Mouse (Mus musculus) heart, adult 2 months (tissue): ENCODE data around the gene Spaca7. TPM values are rescaled to one million over a fixed set of nuclear protein-coding genes. Genes with fewer than 3 reads are reported as not detected.
A peak's percentile ranks its signal among the peaks of the same experiment; 100 is the strongest.
"Not testable (repeated sequence)": the region's sequence is repeated elsewhere in the genome, so short reads cannot be mapped to it uniquely, and the experiment has no call there.

Source experiments
- DNase-seq, 2 experiments: peaks; one replicate each; pipeline ENCODE4 v3.0.0; 2021
- H3K27ac ChIP-seq: fragments of 200-600 bp; 2 replicates; pipeline ENCODE4 v1.8.1; 2022
- H3K27me3 ChIP-seq: fragments of 200-500 bp; 2 replicates; pipeline ENCODE4 v1.6.1; 2012; ENCODE audit warnings: mild to moderate bottlenecking, low read length, inconsistent platforms, mixed read lengths; ENCODE audit not compliant: control insufficient read depth, insufficient read depth
- H3K36me3 ChIP-seq: fragments of 200-500 bp; 2 replicates; pipeline ENCODE4 v1.6.1; 2012; ENCODE audit warnings: low read length, inconsistent platforms; ENCODE audit not compliant: control insufficient read depth, insufficient read depth
- H3K4me1 ChIP-seq: fragments of 200-500 bp; 2 replicates; pipeline ENCODE4 v1.6.1; 2011; ENCODE audit warnings: low read length; ENCODE audit not compliant: control insufficient read depth, insufficient read depth
- H3K4me3 ChIP-seq: fragments of 200-600 bp; 2 replicates; pipeline ENCODE4 v1.8.1; 2022
- H3K79me2 ChIP-seq: fragments of 200-500 bp; replicated peaks from 2 replicates; pipeline ENCODE4 v1.6.1; 2012; ENCODE audit warnings: mild to moderate bottlenecking, inconsistent platforms, low read length, moderate library complexity, mixed read lengths; ENCODE audit not compliant: control insufficient read depth, insufficient read depth
- H3K9ac ChIP-seq: fragments of 200-500 bp; 2 replicates; pipeline ENCODE4 v1.6.1; 2012; ENCODE audit warnings: low read depth, mild to moderate bottlenecking, control low read depth, inconsistent platforms, low read length, mixed read lengths
- CTCF ChIP-seq: fragments of 200-600 bp; IDR thresholded peaks from 2 replicates; pipeline ENCODE4 v1.8.1; 2022; ENCODE audit warnings: antibody characterized with exemption, mild to moderate bottlenecking, moderate library complexity
- EP300 ChIP-seq: fragments of 200-500 bp; IDR thresholded peaks from 2 replicates; pipeline ENCODE4 v1.6.1; 2011; ENCODE audit warnings: low read depth, low read length, control low read depth; ENCODE audit not compliant: insufficient read depth
- POLR2A ChIP-seq: fragments of 200-500 bp; IDR thresholded peaks from 2 replicates; pipeline ENCODE4 v1.6.1; 2011; ENCODE audit warnings: mild to moderate bottlenecking, low read depth, low read length, control low read depth; ENCODE audit not compliant: insufficient read depth
- WGBS: fragments of 180-500 bp; shearing (Covaris S2); methylation state at CpG from one replicate; pipeline ENCODE4 v1.1.7; 2018; 5-methylcytosine and 5-hydroxymethylcytosine counted together
- intact Hi-C: fragments of 180-260 bp; cut with DNase I; formaldehyde crosslinking; loops from one replicate; pipeline ENCODE4 v1.15.1; 2025
- polyA plus RNA-seq: library from polyadenylated mRNA; depleted of rRNA; stranded (reverse); fragments of >200 nt; gene quantifications from 2 replicates; pipeline ENCODE4 v1.2.3, GENCODE M21; 2012
- total RNA-seq, 2 experiments: library from RNA; stranded (reverse); gene quantifications; 2 replicates each; pipeline ENCODE4 v1.2.3; 2021

The Spaca7 gene
- total and polyA plus RNA-seq, 3 experiments = not detected

DNA sequence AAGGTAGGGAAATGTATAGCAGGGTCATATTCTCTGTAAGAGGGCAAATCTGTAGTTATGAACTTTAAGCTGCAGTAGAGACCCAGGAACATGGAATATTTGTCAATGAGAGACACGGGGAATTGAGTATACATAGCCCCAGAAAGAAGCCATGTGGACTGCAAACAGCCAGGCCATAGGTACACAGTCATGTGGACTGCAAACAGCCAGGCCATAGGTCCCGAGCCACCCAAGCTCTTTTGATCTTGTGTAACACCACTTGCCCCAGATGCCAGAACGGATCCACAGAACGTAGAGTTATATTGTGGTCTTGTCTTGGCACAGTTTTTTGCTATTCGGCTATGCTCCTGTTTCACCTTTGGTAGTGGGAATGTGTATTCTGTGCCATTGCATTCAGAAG lies 11.0 kb downstream of the Spaca7 start:
- Histone ChIP-seq H3K79me2 (no peaks in the 10 kb centered on the region), H3K9ac (no peak overlapping the region), H3K4me3 (no peak overlapping the region), H3K27ac (no peak overlapping the region), H3K4me1 (no peaks in the 10 kb centered on the region), H3K27me3 (no peaks in the 10 kb centered on the region), H3K36me3 (no peaks in the 10 kb centered on the region)
- no peak for DNase-seq
- TF ChIP-seq CTCF (no peak), EP300 (no peak), POLR2A (no peak)
- 83% methylated on average over 5 of the region's 5 CpGs for WGBS
- intact Hi-C loops = no loop called here

GRCm38 (mm10) chr8:12607223-12607622 lies 34.4 kb downstream of the Spaca7 start:
- intact Hi-C loops = loop anchor here (2.0 to 5.0 kb wide), 2 partner anchors 70 to 650 kb away; no protein-coding TSS in a partner anchor
- 23% methylated on average over 6 of the region's 6 CpGs for WGBS
- TF ChIP-seq CTCF (peak; percentile 82), POLR2A (no peak), EP300 (0 out of 2 replicates have a peak, but pooled peaks have one; percentile 8)
- Histone ChIP-seq H3K27ac (no peak overlapping the region), H3K9ac (no peak overlapping the region), H3K4me1 (no peaks in the 10 kb centered on the region), H3K36me3 (no peaks in the 10 kb centered on the region), H3K79me2 (no peaks in the 10 kb centered on the region), H3K27me3 (no peaks in the 10 kb centered on the region), H3K4me3 (no peak overlapping the region)
- peak; percentile 44 to 72 for DNase-seq

DNA sequence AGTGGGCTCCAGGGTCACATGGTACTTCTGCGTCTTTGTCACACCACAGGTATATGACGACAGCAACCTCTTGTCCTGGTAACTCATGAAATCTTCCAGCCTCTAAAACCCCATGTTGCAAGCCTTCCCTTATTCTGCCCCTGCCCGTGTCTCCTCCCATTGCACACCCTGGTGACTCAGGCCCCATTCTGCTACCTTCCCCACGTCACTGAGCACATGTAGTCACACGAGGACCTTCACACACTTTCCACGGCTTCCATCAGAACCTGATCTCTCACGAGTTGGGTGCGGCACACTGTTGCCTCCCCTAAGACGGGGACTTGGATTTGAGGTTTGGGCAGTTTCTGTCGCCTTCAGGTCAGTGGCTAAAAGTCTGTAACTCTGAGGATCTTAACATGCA lies 36.0 kb downstream of the Spaca7 start:
- H3K4me1 ChIP-seq = no peaks in the 10 kb centered on the region
- no peaks in the 10 kb centered on the region for H3K79me2 ChIP-seq
- no peak overlapping the region for H3K4me3 ChIP-seq
- no peaks in the 10 kb centered on the region for H3K27me3 ChIP-seq
- H3K9ac ChIP-seq = no peak overlapping the region
- no peak for DNase-seq
- H3K27ac ChIP-seq = no peak overlapping the region
- TF ChIP-seq CTCF = no peak
- no peak for TF ChIP-seq EP300
- TF ChIP-seq POLR2A = no peak
- H3K36me3 ChIP-seq = no peaks in the 10 kb centered on the region
- intact Hi-C loops = loop anchor here (5.0 kb wide), 1 partner anchor 68 kb away; no protein-coding TSS in a partner anchor
- 74% methylated on average over 10 of the region's 10 CpGs for WGBS

DNA sequence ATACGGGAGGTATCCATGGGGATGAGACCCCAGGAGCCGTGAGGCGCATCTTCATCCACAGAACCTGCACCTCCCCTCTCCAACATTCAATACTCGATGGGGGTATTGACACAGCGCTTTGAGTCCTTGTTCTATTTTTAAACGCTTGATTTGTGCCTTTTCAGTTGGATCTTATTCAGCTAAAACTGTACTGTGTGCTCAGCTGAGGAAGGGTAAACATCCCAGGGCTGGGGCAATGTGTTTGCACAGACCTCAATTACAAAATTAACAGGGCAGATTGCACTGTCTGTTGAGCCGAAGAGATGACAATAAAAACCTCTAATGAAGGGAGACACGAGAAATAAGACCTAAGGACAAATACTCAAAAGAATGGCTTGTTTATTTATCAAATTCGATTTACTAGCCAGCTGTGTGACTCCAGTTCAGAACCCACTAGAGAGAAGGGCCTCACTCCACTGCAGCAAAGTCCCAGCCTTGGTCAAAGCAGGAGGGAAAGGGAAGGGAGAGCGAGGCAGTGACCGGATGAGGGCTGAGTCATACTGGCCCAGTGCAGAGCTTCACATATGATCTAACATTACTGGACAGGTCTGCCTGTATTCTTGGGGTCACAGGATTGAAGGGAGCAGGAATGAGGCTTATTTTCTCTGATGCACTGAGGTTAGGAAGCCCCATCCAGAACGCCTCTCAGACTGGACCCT lies 37.1 kb downstream of the Spaca7 start:
- Histone ChIP-seq H3K4me1 (no peaks in the 10 kb centered on the region), H3K9ac (no peak overlapping the region), H3K4me3 (no peak overlapping the region), H3K27me3 (no peaks in the 10 kb centered on the region), H3K36me3 (no peaks in the 10 kb centered on the region), H3K79me2 (no peaks in the 10 kb centered on the region), H3K27ac (no peak overlapping the region)
- no peak for DNase-seq
- 67% methylated on average over 12 of the region's 12 CpGs for WGBS
- intact Hi-C loops = loop anchor here (5.0 kb wide), 1 partner anchor 67 kb away; no protein-coding TSS in a partner anchor
- TF ChIP-seq EP300 (no peak), POLR2A (no peak), CTCF (no peak)

DNA sequence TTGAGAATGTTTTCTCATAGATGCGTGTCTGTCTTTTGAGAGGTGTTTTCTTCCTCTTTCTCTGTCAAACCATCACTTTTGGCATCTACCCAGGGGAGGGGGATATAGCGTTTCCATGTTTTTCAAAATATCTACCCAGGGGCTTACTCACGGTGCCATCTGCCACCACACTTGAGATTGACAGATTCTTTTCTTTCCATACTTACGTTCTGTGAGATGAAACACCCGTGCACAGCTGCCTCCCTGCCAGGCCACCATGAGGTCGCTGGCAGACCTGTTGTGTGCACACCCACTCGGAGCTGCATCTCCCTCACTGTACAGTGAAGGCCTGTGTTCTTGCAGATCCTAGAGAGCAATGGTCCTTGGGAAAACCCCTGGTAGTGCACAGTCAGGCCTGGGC lies 40.4 kb downstream of the Spaca7 start:
- 82% methylated on average over 7 of the region's 7 CpGs for WGBS
- Histone ChIP-seq H3K4me3 (no peak overlapping the region), H3K4me1 (no peaks in the 10 kb centered on the region; the same call in 1 of the 2 replicates), H3K36me3 (no peaks in the 10 kb centered on the region), H3K79me2 (no peaks in the 10 kb centered on the region), H3K27ac (no peak overlapping the region), H3K27me3 (no peaks in the 10 kb centered on the region), H3K9ac (no peak overlapping the region)
- TF ChIP-seq EP300 = no peak
- no peak for TF ChIP-seq POLR2A
- TF ChIP-seq CTCF = no peak
- DNase-seq = no peak
- intact Hi-C loops = no loop called here

DNA sequence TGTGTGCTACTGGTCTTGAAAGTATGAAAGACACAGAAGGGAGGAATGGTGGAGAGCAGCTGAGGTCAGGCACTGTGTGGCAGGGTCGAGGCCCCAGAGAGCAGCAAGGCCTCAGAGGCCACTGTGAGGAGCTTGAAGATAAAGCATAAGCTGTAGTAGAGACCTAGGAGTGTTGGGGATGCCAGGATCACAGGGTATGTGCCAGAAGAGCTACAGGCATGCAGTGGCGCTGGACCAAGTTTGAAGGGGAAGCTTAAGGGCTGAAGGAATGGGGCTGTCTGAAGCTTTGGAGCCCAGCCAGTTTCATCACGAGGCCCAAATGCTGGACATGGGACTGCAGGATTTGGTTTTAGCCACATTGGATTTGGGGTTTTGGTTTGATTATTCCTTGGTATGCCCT lies 44.5 kb downstream of the Spaca7 start:
- H3K79me2 ChIP-seq, intact Hi-C loops, H3K27ac ChIP-seq, H3K9ac ChIP-seq, H3K27me3 ChIP-seq, H3K36me3 ChIP-seq, H3K4me3 ChIP-seq, H3K4me1 ChIP-seq: not testable (repeated sequence)
- peak; percentile 11 to 22 for DNase-seq
- 61% methylated on average over 3 of the region's 3 CpGs for WGBS
